Mouse (Mus musculus) cerebellum, adult 11 months (tissue): ENCODE measurements around the gene Neurl4.
"Not testable (repeated sequence)": the region's sequence is repeated elsewhere in the genome, so short reads cannot be mapped to it uniquely, and the experiment has no call there.

Experiments used
- DNase-seq: peaks from one replicate; pipeline ENCODE4 v3.0.0; 2022

The Neurl4 gene

DNA sequence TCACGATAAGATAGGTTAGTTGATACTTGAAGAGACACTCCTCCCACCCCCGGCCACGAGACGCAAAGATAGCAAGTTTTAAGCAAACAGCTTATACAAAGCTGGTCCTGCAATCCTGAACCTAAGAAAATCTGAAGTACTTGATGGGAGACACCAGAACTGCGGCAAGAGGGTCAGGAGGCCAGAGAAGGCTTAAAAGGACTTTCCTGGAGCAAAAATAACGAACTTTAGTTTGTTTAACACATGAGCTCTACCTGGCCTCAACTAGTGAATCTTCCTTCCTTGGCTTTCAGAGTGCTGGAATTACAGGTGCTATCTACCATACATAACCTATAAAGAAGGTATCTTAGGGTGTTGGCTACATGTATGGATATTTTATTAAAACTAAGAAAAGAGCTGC lies 33.8 kb downstream of the Neurl4 start:
- DNase-seq = no peak

DNA sequence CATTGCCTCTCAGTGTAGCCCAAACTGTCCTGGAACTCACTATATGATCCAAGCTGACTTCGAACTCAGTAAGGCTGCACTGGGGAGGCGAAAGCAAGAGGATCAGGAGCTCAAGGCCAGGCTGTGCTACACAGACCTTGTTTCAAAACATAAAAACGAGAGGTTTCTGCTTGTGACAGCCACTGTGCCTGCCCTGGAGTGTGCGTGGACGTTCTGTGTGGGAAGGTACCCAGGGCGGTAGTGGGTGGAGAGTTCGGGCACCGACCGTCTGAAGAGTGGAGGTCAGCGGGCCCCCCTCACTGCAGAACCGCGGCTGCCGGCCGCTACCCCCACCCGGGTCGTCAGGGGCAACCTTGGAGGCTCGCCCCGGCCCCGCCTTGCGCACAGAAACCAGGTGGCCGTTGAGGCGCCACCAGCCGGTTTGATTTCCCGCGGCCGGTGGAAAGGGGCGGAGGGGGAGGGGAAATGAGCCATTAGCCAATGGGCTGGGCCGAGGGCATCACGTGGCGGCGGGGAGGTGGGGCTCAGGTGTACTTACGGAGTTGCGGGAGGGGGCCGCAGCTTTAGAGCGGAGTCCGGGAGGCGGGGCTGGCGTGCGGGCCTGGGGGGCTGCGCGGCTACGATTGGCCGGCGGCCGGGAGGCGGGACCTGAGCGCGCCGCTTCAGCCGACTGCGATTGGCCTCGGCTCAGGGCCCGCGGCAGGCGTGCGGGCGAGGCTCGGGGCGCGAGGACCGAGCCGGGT lies 34.4 kb downstream of the Neurl4 start, which contains the start of gene Ybx2:
Ybx2 (plus strand) TSS at position 660 of the 743 bp plus-strand sequence.
- peak; percentile 93 for DNase-seq

DNA sequence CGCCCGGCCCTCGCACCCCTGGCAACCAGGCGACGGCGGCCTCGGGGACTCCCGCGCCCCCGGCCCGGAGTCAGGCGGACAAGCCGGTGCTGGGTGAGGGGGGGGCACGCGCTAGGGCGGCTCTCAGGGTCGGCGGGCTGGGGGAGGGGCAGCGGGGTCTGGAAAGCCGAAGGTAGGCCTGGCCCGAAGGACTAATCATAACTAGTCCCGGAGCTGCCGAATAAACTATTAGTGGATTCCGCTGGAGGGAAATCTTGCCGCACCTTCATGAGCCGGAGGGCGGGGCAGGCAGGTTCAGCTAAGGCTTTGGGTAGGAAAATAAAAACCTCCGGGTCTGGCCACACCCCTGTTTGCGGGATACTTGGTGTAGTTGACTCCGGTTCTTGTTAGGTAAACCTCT lies 35.3 kb downstream of the Neurl4 start:
- no peak for DNase-seq

DNA sequence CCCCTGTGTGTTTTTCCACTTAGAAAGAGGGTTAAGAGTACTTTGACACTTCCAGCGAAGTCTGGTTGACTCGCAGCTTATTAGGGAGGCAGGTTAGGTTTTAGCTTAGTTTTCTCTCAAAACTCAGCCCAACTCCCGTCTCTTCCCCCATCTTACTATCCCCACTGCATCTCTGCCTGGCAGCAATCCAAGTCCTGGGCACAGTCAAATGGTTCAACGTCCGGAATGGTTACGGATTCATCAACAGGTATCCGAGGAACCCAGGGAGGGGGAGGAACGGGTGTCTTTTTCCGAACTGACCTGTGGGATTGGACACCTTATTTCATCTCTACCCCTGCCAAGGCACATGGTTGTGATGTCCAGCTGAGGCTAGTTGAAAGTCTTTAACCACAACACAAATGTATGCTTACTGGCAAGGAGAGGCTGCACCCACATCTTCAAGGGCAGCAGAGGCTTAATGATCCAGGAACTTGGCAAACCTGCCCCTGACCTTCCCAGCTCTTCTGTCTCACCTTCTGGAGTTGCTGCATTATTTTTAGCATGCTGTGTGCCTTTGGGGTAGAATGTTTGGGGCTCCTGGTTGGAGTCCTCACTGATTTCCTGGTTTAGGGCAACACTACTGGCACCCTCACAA lies 36.0 kb downstream of the Neurl4 start:
- no peak for DNase-seq

DNA sequence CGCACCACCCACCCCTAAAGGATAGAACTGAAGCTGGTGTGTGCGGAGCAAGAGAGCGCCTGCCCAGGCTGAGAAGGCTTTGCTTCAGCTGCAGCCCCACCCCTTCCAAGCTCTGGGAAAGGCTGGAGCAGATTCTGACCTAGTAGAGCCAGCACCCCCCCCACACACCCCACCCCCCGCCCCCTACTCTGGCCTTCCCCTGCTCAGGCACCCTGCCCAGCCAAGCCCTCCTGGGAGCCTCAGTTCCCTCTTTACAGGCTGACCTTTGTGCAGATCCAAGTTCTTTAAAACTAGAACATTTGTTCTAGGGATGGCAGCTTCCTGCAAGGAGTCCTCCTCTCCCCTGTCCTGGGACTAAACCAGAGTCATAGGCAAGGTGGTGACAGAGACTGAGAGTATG lies 36.5 kb downstream of the Neurl4 start:
- no peak for DNase-seq

DNA sequence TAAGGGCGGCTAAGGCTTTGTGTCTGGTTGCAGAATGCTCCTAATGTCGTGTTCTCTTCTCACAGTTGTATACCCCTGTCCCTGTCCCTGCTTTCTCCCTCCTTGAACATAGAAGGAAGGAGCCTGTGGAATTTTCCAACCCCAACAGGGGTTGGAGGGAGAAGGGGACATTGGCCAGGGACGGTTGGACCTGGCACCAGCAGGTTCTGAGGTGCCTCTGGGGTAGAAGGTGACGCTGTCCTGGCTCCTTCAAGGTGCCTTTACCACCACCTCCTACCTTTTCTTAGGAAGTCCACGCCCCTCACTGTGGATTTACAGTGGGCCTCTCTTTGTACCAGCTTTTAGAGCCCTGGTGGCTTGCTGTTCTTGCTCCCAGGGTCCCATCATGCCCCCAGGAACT lies 37.0 kb downstream of the Neurl4 start:
- no peak for DNase-seq

DNA sequence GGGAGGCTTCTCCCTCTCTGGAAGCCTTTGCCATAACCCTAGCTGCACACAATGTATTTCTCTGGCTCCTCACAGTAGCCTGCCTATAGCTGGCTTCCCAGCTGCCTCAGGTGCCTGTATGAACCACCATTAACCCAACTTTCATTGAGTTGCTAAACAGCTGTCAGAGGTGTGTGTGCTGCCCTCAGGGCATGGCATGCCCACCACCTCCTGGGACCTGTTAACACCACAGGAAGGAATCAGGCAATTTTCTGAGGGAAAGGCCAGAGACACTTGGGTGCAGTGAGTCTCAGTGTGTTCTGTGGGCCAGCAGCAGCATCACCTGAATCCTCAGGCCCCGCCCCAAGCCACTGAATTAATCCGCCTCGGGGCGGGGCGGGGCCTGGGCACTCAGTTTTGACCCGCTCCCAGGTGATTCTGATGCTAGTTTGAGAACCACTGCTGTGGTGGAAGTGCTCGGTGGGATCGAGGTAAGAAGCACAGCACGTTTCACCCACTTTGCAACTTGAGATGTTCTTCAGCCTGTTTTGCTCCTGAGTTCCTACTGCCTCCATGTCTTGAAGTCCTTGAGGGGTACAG lies 37.6 kb downstream of the Neurl4 start:
- no peak for DNase-seq

DNA sequence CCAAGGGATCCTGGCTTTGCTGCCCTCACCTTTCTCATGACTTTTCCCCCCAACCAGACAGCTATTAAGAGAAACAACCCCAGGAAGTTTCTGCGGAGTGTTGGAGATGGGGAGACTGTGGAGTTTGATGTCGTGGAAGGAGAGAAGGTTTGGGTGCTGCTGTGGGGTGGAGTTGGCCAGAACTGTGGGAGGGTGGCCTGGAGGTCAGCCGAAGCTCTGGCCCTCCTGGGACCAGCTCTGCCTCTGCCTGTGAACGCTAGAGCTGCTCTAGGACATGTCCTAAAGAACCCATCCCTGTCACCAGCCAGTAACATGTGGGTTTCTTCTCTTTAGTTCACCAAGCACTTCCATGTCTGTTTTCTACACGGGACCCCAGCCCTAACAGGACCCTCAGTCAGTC lies 38.3 kb downstream of the Neurl4 start:
- DNase-seq = no peak

DNA sequence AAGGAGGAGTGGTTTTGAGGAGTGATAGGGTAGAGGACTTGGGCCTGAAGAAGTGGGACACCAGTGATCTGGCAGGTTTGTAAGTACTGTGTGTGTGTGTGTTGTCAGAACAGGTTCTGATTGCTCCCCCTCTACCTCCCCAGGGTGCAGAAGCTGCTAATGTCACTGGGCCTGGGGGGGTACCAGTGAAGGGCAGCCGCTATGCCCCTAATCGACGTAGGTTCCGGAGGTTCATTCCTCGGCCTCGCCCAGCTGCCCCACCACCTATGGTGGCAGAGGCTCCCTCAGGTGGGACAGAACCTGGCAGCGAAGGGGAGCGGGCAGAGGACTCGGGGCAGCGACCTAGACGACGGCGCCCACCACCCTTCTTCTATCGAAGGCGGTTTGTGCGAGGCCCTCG lies 38.9 kb downstream of the Neurl4 start:
- DNase-seq = no peak

DNA sequence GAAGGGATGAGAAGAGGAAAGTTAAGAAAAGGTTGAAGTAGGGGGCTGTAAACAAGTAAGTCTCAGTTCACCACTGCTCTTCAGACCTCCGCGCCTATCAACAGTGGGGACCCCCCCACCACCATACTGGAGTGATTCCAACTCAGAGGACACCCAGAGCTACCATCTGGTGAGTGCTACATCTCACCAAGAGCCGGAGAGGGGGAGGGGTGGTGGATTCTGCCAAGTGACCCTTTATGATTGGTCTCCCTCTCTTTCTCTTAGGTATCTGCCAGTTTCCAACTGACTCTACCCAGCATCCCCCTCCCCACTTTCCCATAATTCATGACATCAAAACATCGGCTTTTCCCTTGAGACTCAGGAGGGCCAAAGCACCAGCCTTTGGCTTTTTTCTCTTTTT lies 40.1 kb downstream of the Neurl4 start:
- no peak for DNase-seq

DNA sequence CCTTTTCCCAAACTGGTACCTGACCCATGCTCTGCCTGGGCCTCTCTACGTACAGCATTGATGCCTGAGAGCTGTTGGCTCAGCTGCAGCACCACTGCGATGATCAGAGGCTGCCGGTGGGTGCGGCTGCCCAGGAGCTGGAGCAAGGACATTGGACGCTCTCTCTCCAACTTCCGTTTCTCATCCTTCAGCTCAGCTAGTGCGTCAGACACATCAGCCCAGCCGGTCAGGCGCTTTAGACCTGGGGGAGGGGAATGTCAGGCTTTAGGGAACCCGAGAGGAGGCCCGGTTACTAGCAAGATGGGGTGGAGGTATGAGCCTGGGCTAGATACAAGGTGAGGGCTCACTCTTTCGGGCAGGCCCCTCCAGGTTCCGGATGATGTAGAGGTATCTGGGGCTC lies 44.3 kb downstream of the Neurl4 start:
- no peak for DNase-seq

DNA sequence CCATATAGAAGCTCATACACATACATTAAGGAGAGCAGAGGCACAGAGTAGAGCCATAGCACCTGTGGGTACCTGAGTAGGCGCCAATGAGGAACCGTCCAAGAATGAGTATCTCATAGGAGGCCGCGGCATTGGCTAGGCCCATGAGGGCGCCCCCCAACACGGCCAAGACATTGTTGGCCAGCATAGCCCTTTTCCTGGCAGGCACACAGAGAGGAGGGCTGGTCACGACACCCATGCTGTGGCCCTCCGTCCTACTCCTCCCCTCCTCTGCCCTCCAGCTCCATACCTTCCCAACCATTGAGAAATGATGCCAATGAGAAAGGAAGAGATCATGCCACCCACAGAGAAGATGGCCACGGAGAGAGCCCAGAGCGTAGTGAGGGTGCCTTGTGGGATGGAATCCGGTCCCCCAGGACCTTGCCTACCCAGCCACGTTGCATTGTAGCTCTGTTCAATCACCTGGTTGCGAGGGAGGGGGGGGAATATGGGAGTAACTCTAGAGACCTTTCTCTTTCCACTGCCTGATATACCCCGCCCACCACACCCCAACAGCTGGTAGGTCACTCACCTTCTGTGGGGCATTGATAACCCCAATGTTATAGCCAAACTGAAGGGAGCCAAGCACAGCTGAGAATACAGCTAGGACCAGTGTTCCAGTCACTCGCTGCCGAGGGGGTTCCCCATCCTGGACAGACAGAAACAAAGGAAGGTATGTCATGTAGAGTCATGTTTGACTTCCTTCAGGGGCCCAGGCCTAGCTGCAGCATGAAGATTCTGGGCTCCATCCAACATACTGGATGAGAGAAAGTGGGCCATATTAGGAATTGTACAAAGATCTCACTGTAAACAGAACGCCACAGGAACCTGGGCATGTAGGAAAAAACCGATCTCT lies 45.4 kb downstream of the Neurl4 start:
- no peak for DNase-seq

DNA sequence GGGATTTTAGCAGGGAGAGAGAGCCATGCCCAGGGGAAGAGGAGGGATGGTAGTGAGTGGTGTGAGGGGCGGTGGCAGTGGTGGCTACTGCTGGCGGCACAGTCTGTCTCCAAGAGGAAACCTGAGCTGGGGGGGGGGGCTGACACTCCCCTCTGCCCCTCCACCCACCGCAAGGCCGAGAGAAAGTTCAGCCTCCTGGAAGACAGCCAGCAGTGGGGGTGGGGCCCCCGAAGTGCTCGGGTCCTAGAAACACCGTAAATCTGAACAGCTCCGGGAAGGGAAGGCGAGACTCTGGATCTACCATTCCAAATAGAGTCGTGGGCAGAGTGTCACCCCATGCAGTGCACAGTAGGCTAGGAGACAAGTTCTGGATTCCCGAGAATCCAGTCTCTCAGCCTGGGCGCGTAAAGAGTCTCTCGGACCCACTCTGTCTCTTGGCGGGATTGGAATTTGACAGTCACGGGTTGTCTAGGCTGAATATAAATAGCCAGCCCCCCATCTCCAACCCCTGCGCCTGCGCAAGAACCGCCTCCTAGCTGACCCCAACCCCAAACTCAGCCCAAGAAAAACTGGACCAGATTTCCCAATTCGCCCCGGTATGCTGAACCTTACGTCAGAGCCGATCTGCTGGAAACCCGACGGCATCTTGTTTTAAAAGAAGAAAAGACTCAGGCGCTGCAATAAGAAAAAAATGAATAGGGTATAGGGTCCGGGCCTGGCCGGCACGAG lies 46.6 kb downstream of the Neurl4 start:
- no peak for DNase-seq

DNA sequence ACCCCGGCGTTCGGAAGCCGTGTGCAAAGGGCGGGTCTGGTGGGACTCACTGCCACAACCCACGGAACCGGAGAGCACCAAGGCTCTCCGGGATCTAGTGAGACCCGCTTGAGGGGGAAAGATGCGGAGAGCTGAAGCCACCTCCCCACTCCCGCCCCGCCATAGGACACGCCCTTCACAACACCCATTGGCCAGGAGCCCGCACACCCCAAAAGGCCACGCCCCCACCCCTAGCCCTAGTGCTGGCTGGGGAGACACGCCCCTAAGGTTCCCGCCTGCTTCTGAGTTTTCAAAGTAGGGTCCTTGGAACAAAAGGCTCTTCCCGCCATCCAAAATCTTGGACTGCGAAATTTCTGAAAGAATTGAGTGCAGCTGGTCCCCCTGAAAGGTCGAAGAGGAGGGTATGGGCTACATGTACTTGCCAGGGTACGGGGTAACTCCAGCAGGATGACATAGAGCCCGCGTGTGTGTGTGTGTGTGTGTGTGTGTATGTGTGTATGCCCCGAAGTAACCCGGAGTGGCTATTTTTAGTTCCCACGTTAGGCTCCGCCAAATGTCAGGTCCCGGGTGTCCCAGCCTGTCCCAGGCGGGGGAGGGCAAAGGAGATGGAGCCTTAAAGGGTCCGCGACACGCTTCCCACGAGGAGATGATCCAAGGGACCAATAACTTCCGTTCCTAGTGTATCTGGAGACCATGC lies 47.3 kb downstream of the Neurl4 start, which contains the start of gene Slc2a4:
Slc2a4 (minus strand) TSS at position 123 of the 697 bp plus-strand sequence.
- peak; percentile 42 for DNase-seq

DNA sequence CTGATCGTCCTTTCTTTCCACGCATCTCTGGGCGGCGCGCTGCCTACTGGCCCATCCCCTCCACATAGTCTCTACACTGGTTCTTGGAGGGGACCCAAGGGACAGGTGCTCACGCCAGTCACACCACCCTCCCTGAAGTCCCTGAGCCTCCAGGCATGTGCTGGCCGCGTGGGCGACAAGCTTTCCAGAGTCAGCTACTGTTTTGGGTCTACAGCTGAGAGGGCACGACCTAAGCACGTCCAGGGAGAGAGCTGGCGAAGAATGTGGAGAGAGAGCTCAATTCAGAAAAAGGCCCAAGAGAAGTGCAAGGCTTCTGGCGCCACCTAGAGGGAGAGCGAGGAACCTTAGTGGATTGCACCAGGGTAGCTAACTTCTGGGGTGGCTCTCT lies 47.9 kb downstream of the Neurl4 start:
- DNase-seq = peak; percentile 70

DNA sequence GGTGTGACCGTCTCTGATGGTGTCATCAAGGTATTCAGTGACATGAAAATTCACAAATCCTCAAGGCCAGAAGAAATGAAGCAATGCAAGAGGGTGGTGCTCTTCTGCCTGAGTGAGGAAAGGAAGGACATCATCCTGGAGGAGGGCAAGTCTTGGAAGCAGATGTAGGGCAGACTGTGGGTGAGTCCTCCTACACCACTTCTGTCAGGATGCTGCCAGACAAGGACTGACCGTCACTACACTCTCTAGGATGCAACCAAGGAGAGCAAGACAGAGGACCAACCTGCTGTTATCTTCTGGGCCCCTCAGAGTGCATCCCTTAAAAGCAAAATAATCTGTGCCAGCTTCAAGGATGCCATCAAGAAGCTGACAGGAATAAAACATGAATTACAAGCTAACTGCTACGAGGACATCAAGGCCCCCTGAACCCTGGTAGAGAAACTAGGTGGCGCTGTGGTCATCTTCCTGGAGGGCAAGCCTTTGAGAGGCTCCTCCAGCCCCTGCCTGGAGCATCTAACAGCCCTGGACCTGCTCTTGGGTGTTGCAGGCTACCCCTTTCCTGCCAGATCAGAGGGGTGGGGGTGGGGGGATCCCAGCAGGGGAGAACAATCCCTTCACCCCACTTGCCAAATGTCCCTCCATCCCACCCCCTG lies 50.1 kb downstream of the Neurl4 start:
- DNase-seq = no peak

DNA sequence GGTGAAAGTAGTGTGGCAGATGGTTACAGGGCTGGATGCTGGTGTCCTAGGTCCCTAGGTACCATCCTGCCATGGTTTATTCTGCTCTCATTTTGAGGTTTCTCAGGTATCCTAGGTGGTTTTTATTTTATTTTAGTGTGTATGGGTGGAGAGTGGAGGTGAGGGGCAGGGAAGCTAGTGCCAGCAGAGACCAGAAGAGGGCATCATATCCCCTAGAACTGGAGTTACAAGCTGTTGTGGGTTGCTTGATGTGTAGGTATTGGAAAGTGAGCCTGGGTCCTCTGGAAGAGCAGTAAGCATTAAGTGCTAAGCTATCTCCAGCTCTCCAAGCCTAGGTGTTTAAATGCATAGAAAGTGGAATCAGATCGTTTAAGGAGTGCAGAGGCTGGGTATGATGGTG lies 51.4 kb downstream of the Neurl4 start:
- no peak for DNase-seq

DNA sequence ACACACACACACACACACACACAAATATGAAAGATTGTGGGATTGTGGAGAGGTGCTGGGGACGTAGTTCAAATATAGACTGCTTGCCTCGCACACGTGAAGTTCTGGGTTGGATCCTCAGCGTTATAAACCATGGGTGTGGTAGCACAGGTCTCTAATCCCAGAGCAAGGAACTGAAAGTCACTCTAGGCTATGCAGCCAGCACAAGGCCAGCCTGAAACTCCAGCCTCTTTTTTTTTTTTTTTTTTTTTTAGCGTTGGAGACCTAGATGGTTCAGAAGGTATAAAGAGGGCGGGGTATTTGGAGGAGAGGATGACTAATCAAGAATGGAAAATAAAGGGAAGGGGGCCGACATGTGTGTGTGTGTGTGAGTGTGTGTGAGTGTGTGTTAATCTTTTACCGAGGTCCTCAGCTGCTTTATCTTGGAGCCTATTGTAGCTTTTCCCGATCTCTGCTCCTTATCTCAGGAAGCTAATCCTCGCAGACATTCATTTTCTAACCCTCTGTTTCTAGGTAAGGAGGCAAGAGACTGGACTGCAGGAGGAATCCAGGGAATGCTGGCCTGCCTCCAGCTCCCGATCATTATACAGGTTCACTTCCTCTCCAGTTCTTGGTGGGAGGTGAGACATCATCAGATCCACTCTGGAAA lies 52.5 kb downstream of the Neurl4 start:
- no peak for DNase-seq

DNA sequence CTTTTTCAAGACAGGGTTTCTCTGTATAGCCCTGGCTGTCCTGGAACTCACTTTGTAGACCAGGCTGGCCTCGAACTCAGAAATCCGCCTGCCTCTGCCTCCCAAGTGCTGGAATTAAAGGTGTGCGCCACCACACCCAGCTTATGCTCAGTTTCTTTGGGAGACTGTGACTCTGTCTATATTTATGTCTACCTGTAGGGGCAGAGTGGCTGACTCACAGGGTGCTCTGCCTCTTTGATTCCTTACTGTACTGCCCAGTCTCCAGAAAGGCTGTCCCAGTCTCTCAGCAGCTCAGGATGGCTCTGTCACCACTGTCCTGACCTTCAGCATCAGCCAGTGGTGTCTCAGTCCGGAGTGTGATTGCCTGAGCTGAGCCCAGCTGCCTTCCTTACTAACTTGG lies 54.7 kb downstream of the Neurl4 start:
- DNase-seq = not testable (repeated sequence)

DNA sequence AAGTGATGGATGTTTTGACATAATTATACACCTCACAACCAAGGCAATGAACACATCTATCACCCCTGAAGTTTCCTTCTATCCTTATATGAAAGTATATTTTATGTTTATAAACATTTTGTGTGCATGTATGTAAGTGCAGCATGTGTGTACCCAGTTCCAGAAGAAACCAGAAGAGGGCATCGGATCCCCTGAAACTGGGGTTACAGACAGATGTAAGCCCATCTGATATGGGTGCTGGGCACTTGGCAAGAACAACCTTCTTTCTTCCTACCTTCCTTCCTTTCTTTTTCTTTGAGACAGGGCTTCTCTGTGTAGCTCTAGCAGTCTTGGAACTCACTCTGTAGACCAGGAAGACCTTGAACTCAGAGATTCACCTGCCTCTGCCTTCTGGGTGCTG lies 55.3 kb downstream of the Neurl4 start:
- no peak for DNase-seq

DNA sequence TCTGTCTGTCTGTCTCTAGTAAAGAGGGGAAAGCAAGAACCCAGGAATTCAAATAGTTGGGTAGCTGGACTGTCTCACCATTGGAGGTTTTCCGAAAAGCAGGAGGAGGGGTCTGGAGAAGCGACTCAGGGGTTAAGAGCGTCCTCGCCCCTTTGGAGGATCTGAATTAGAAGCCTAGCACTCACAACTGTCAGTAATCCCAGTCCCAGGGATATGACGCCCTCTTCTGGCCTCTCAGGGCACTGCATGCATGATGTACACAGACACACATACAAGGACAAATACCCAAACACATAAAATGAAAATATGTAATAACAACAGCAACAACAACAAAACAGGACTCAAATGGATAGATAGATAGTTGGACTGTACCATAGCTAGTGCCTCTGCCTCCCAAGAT lies 59.7 kb downstream of the Neurl4 start:
- DNase-seq = no peak
